16 mouse cellular contexts compared by ENCODE assay signal in the genomic region with DNA sequence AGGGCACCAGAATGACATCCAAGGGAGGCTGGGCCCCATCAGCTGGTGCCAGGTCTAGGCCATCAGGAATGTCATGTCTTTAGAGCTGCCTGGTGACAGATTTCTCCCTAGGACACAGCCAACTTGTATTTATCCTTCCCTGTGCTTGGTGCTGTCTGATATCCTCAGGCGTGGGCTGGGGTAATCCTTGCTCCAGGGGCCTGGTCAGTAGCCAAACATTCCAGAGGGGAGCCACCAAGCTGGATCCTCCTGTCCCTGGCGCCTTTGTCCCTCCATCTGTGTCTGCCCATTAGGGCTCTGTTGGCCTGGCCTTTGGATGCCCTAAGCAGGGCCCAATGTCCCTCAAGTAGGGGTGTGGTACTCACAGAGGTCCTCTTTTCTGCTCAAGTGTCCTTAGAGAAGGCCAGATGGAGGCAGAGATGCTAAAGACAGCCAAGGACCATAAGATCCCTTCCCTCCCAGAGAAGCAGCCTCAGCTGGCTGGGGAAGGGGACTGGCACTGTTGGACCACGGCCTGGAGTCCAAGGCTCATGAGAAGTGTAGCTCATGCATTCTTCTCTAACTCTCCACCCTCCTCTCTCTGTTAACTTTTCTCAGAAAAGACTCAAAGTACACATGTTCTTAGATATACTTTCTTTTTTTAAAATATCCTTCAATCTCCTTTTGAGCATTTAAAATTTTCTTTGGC. TPM values are rescaled to one million over a fixed set of nuclear protein-coding genes. Genes with fewer than 3 reads are reported as not detected.
DNase-seq lines count a peak whose midpoint lies in the region; ATAC-seq and TF ChIP-seq lines count a peak whose summit lies in the region.
"Had no signal": no experiment of that assay in that cellular context is flagged by ENCODE, and none has a peak within 500 bp of the region (broad histone marks: within the 10 kb centered on the region; RNA-seq: fewer than 3 reads in every experiment).

No protein-coding gene starts in this region.

- peaks cover 67% of the 10 kb centered on the region for H3K4me1 ChIP-seq in heart, embryonic 13.5 days
- H3K4me1 ChIP-seq: hindbrain, embryonic 15.5 days had no signal

- peak overlapping the region; percentile 5; the same call in 1 of the 2 replicates for H3K4me3 ChIP-seq in heart, embryonic 13.5 days
- H3K4me3 ChIP-seq: hindbrain, embryonic 15.5 days had no signal

- H3K36me3 ChIP-seq in heart, embryonic 13.5 days, result peaks cover 60% of the 10 kb centered on the region
- H3K36me3 ChIP-seq: hindbrain, embryonic 15.5 days had no signal

- WGBS in heart, embryonic 13.5 days, result 36% methylated on average over 3 of the region's 3 CpGs

- peak; percentile 15 for ATAC-seq in Patski
- peak; percentile 51 for ATAC-seq in heart, embryonic 13.5 days (ENCODE audit: extremely low read depth, insufficient number of reproducible peaks, low FRiP score, low TSS enrichment)
- ATAC-seq in cerebellum, adult (ENCODE audit: insufficient number of reproducible peaks, low FRiP score, low TSS enrichment), result no peak

- H3K27me3 ChIP-seq in Patski, result no peaks in the 10 kb centered on the region
- H3K27me3 ChIP-seq in heart, embryonic 13.5 days (replicated peaks), result no peaks in the 10 kb centered on the region
- H3K27me3 ChIP-seq: hindbrain, embryonic 15.5 days had no signal

- peak overlapping the region; percentile 96 for H3K27ac ChIP-seq in heart, embryonic 13.5 days (replicated peaks)
- H3K27ac ChIP-seq: hindbrain, embryonic 15.5 days; kidney, postnatal 0 days had no signal

- peak; percentile 72 to 83 for DNase-seq in heart, adult 18-20 months
- no peak for DNase-seq in heart, postnatal 25 days (ENCODE audit: low spot score)
- no peak for DNase-seq in Patski (ENCODE audit: low read depth, low spot score)
- peak; percentile 84 for DNase-seq in kidney, adult 9 months
- no peak for DNase-seq in urinary bladder, postnatal 36 days (ENCODE audit: low spot score in 2 of 2)
- no peak for DNase-seq in spleen, postnatal 4 days (ENCODE audit: low spot score in 2 of 2)
- DNase-seq: adrenal gland, adult 8-10 months; cerebellum, postnatal 36 days; thymus, adult 18-20 months had no signal

- no peaks in the 10 kb centered on the region for H3K9me3 ChIP-seq in heart, embryonic 13.5 days
- H3K9me3 ChIP-seq: hindbrain, embryonic 15.5 days had no signal

- no peak for TF ChIP-seq CTCF in Patski (IDR thresholded peaks at IDR 0.05)

- in situ Hi-C loops in Patski (cut with MboI; ENCODE audit: low pct_unique_long_range_greater_than_20kb), result no loop called here

- intact Hi-C loops in heart, postnatal 25 days (cut with DNase I), result no loop called here

- peak overlapping the region; percentile 94 for H3K9ac ChIP-seq in heart, embryonic 13.5 days
- H3K9ac ChIP-seq: hindbrain, embryonic 15.5 days had no signal

- POLR2A ChIA-PET in Patski (lab: Charles Lee), result no interaction called here

- H3K4me2 ChIP-seq in heart, embryonic 13.5 days, result peak overlapping the region; percentile 81
- H3K4me2 ChIP-seq: hindbrain, embryonic 15.5 days had no signal

- CTCF ChIA-PET in Patski (lab: Charles Lee), result no interaction called here

RNA-seq across cellular contexts. Expression of a gene that starts 5.6 kb away (rescaled TPM):
- 1,000 to 10,000 TPM; 1,008 to 1,034 TPM for total RNA-seq in heart, adult 18-20 months (2021)
- total RNA-seq in heart, postnatal 25 days (2021), result 1,000 to 10,000 TPM; 1,007 to 1,096 TPM
- polyA plus RNA-seq in Patski (2021), result 0.46 TPM
- 226 and 249 TPM in 2 replicates for polyA plus RNA-seq in heart, embryonic 13.5 days (2015; fragmentation: Nextera tagmentation; extraction: Ambion mirVana)
- total RNA-seq: neutrophil, adult 5-6 weeks had no signal

RNA-seq across cellular contexts. Expression of a gene that starts 17.1 kb away (rescaled TPM):
- total RNA-seq in heart, adult 18-20 months (2021), result 1 to 10 TPM; 1.9 to 2.5 TPM
- 1 to 10 TPM; 2.6 to 2.9 TPM for total RNA-seq in heart, postnatal 25 days (2021)
- polyA plus RNA-seq in Patski (2021), result not detected
- 4.8 and 5.8 TPM in 2 replicates for polyA plus RNA-seq in heart, embryonic 13.5 days (2015; fragmentation: Nextera tagmentation; extraction: Ambion mirVana)
- total RNA-seq: neutrophil, adult 5-6 weeks had no signal
- polyA plus RNA-seq: embryonic facial prominence, embryonic 11.5 days; hindbrain, embryonic 15.5 days; limb, embryonic 11.5 days had no signal

Comparison
In these comparisons a context has a peak if more than half of its experiments do, and no peak if none do; other contexts are left out.
1. DNase-seq: peak in heart, adult 18-20 months (2 of 2) and kidney, adult 9 months (single experiment); none in heart, postnatal 25 days (single experiment), Patski (single experiment), urinary bladder, postnatal 36 days (0 of 2) and spleen, postnatal 4 days (0 of 2).